Mouse (Mus musculus) hindbrain, embryonic 15.5 days (tissue): ENCODE measurements around the gene Ccdc34. TPM values are rescaled to one million over a fixed set of nuclear protein-coding genes. Genes with fewer than 3 reads are reported as not detected.
"Not testable (repeated sequence)": the region's sequence is repeated elsewhere in the genome, so short reads cannot be mapped to it uniquely, and the experiment has no call there.

Experiments used
- ATAC-seq: fragments of 200-750 bp; cut with Nextera tagmentation; 2 replicates; pipeline ENCODE4 v1.8.0; 2017; ENCODE audit warnings: low read depth, moderate number of reproducible peaks, moderate TSS enrichment; ENCODE audit not compliant: low FRiP score
- H3K27ac ChIP-seq: fragments of 300-500 bp; sonication (generic); replicated peaks from 2 replicates; pipeline ENCODE4 v1.5.1; 2015; ENCODE audit warnings: mild to moderate bottlenecking, inconsistent platforms
- H3K27me3 ChIP-seq: fragments of 300-500 bp; sonication (generic); 2 replicates; pipeline ENCODE4 v1.6.1; 2015; ENCODE audit warnings: control low read depth, inconsistent platforms
- H3K36me3 ChIP-seq: fragments of 300-500 bp; sonication (generic); 2 replicates; pipeline ENCODE4 v1.6.1; 2015; ENCODE audit warnings: control low read depth, inconsistent platforms
- H3K4me1 ChIP-seq: fragments of 300-500 bp; sonication (generic); replicated peaks from 2 replicates; pipeline ENCODE4 v1.6.1; 2015; ENCODE audit warnings: control low read depth, inconsistent platforms
- H3K4me2 ChIP-seq: fragments of 300-500 bp; sonication (generic); 2 replicates; pipeline ENCODE4 v1.6.1; 2015; ENCODE audit warnings: moderate library complexity, mild to moderate bottlenecking, inconsistent platforms
- H3K4me3 ChIP-seq: fragments of 300-500 bp; sonication (generic); 2 replicates; pipeline ENCODE4 v1.5.1; 2015; ENCODE audit warnings: mild to moderate bottlenecking, inconsistent platforms
- H3K9ac ChIP-seq: fragments of 300-500 bp; sonication (generic); 2 replicates; pipeline ENCODE4 v1.6.1; 2015; ENCODE audit warnings: inconsistent platforms
- H3K9me3 ChIP-seq: fragments of 300-500 bp; sonication (generic); 2 replicates; pipeline ENCODE4 v1.6.1; 2016; ENCODE audit warnings: control low read depth, inconsistent platforms
- WGBS: fragments of 180-500 bp; shearing (Covaris S2); methylation state at CpG from one replicate; pipeline ENCODE4 v1.1.7; 2015; 5-methylcytosine and 5-hydroxymethylcytosine counted together
- polyA plus RNA-seq: library from polyadenylated mRNA; unstranded; fragments of >200 nt; fragmentation: Nextera tagmentation; extraction: Ambion mirVana; gene quantifications from 2 replicates; pipeline ENCODE4 v1.2.1, GENCODE M21; 2015

The Ccdc34 gene
- polyA plus RNA-seq, 1 experiment from 2014 or later, result 29.5 TPM

DNA sequence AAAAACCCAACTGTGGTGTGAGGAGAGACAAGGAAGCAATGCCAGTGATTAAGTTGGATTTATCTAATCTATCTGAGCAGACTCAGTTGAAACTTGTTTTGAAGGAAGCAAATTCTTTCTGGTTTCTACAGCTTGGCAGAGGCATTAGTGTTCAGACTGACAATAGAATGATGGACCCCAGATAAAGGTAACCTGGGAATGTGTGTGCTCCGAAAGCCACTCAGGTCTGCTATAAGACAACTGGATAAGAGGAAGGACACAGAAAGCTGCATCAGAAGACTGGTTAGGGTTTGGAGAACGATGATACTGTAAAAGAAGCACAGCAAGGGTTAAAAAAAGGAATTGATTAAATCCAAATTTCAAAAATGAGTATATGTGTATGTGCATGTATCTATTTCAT, 111.8 kb downstream of the Ccdc34 start:
- Histone ChIP-seq H3K4me1 (no peaks in the 10 kb centered on the region), H3K4me2 (no peak overlapping the region), H3K27me3 (no peaks in the 10 kb centered on the region), H3K27ac (no peak overlapping the region), H3K9me3 (no peaks in the 10 kb centered on the region), H3K9ac (no peak overlapping the region), H3K4me3 (no peak overlapping the region), H3K36me3 (no peaks in the 10 kb centered on the region)
- no peak for ATAC-seq
- 85% methylated on average over 2 of the region's 2 CpGs for WGBS

DNA sequence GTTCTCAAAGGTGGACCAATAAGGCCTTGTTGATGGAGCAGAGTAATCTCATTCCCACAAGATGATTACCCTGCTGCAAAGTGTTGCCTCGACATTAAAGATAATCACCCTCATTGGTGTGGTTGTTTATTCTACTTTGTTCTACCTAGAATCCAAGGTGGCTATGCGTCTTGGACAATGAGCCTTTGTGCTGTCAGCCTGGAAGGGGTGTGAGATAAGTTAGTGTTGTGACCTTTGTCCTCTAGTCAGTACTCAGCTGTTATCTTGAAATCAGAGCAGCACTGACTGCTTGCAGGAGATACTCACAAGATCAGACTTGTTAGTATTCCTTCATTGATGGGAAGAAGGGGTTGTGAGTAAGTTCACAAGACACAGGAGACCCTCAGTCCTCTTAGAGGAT, 114.0 kb downstream of the Ccdc34 start:
- Histone ChIP-seq H3K9me3 (no peaks in the 10 kb centered on the region), H3K27me3 (no peaks in the 10 kb centered on the region), H3K4me1 (no peaks in the 10 kb centered on the region), H3K4me2 (no peak overlapping the region), H3K27ac (no peak overlapping the region), H3K9ac (no peak overlapping the region), H3K4me3 (no peak overlapping the region), H3K36me3 (no peaks in the 10 kb centered on the region)
- ATAC-seq, result no peak
- 63% methylated on average over 2 of the region's 2 CpGs for WGBS

DNA sequence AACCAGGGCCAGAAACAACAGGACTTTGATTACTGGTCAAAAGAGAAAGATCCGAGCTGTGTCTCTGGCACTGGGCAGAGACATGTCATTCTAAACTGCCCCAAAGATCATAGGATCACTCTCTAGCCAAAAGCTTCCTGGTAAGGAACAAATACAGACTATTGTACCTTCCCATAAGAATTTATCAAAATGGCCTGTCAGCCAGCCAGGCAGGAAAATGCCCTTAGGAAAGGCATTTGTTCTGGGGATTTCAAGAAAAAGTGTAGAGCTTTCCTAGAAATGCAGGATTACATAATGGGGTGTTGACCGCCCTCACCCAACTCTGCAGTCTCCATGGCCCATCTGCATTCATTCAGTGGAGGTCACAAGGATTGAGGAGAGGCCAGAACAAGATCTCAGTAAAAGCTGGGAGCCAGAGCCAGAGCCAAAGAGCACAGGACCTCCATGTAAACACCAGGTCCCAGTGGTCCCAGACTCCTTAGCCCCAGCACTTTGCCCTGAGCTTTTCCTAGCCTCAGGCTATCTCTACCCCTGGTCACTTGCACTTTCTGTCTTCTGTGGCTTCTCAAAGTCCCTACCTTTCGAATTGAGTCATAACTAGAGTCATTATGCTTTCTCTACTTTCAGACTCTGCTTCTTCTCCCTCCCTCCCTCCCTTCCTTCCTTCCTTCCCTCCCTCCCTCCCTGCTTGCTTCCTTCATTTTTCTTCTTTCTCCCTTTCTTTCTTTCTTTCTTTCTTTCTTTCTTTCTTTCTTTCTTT, 115.9 kb downstream of the Ccdc34 start:
- Histone ChIP-seq H3K9me3 (no peaks in the 10 kb centered on the region), H3K36me3 (no peaks in the 10 kb centered on the region), H3K27me3 (no peaks in the 10 kb centered on the region), H3K27ac (no peak overlapping the region), H3K9ac (no peak overlapping the region), H3K4me1 (no peaks in the 10 kb centered on the region), H3K4me2 (no peak overlapping the region), H3K4me3 (no peak overlapping the region)
- WGBS, result 81% methylated on average over 3 of the region's 3 CpGs
- no peak for ATAC-seq

DNA sequence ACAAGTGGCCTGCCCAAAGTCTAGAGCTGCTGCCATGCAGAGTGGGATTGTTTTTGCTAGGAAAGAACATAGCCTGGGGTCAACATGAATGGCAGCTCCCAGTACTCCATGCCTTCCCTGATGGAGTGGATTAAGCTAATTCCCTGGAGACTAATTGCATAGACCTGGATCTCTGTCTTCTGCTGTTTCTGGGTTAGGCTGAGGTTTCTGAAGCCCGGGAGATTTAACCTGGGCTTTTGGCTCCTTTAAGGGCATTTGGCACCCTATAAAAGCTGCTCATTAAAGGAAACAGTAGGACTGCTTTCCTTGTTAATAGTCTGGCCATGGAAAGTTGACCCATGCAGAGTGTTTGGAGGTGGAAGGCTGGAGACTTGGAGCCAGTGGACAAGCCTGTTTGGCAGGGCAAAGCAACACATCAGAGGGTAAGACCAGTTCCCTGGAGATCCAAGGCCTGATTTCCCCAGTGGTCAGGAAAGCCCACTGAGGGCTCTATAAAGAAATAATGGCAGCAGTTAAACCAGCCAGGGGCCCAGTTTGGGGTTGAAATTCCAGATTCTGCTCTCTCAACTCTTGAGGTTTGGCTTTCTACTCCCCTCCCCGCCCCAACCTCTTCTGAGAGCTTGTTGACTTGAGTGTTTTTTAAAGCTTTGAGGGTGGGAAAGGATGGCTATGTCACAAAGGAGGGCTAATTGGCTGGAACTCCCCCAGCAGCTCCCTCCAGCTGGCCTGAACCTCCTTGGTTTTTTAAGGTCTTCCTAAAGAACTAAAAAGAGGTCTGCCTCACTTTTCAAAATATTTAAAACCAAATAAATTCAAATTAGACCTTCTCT, 117.4 kb downstream of the Ccdc34 start:
- H3K4me1 ChIP-seq, result no peaks in the 10 kb centered on the region
- WGBS, result 75% methylated on average over 2 of the region's 2 CpGs
- no peaks in the 10 kb centered on the region for H3K9me3 ChIP-seq
- no peak overlapping the region for H3K9ac ChIP-seq
- no peaks in the 10 kb centered on the region for H3K27me3 ChIP-seq
- H3K4me2 ChIP-seq, result no peak overlapping the region
- no peak overlapping the region for H3K27ac ChIP-seq
- no peaks in the 10 kb centered on the region for H3K36me3 ChIP-seq
- no peak for ATAC-seq
- no peak overlapping the region for H3K4me3 ChIP-seq

DNA sequence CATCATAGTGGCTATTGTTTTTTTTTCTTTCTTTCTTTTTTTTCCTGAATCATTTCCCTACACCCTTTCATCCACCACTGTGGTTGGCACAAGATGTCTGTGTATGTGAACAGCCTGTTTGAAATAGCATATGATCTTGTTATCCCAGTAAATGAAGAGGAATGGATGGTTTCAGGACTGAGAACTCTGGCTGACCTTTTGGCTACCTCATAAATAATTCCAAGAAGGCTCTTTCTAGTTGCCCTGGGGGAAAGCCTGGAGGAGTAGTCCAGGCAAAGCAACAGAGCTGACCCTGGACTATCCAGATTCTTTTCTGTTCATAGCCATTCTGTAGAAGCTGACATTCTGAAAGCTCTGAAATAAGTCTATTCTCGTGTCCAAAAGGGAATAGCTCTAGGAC, 119.7 kb downstream of the Ccdc34 start:
- ATAC-seq, result no peak
- no peak overlapping the region for H3K9ac ChIP-seq
- H3K4me3 ChIP-seq, result no peak overlapping the region
- WGBS, result 78% methylated on average over 1 of the region's 1 CpGs
- no peaks in the 10 kb centered on the region for H3K36me3 ChIP-seq
- no peak overlapping the region for H3K4me2 ChIP-seq
- no peaks in the 10 kb centered on the region for H3K4me1 ChIP-seq
- H3K27ac ChIP-seq, result no peak overlapping the region
- no peaks in the 10 kb centered on the region for H3K9me3 ChIP-seq
- no peaks in the 10 kb centered on the region for H3K27me3 ChIP-seq

DNA sequence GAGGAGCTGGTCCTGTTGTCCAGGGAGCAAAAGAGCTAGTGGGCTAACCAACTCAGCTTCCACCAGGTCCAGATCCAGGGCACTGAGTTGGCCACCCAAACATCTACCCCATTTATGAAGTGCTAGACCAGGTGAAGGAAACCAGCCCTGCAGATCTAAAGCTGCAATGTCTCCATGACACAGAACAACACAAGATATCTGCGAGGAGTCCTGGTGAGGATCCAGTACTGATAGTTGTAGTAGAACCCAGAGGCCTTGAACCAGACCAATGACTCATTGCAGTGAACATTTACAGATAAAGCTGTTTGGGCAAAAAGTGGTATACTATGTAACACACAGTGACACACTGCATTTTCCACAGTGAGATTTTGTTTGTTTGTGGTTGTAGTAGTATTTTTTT, 120.5 kb downstream of the Ccdc34 start:
- H3K27ac ChIP-seq, result no peak overlapping the region
- no peak for ATAC-seq
- H3K36me3 ChIP-seq, result no peaks in the 10 kb centered on the region
- no peaks in the 10 kb centered on the region for H3K9me3 ChIP-seq
- no peak overlapping the region for H3K4me3 ChIP-seq
- H3K4me2 ChIP-seq, result no peak overlapping the region
- H3K4me1 ChIP-seq, result no peaks in the 10 kb centered on the region
- H3K9ac ChIP-seq, result no peak overlapping the region
- 93% methylated on average over 1 of the region's 1 CpGs for WGBS
- H3K27me3 ChIP-seq, result no peaks in the 10 kb centered on the region

DNA sequence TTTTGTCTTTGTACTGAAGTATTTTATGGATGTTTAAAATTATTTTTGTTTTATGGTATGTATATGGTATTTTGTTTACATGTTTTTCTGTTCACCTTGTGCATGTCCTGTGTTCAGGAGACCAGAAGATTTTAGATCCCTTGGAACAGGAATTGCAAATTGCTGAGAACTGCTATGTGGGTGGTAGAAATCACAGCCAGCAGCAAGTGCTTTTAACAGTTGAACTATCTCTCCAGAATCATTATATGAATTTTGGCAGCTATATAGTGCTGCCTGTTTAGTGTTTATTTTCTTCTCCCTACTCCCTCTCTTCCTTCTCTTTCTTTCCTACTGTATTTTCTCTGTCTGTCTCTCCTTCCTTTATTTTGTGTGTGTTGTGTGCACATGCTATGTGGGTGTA, 130.4 kb downstream of the Ccdc34 start:
- not testable (repeated sequence) for ATAC-seq, H3K4me3 ChIP-seq, H3K27ac ChIP-seq, H3K4me1 ChIP-seq, H3K9me3 ChIP-seq, H3K9ac ChIP-seq, H3K27me3 ChIP-seq, H3K4me2 ChIP-seq, H3K36me3 ChIP-seq

DNA sequence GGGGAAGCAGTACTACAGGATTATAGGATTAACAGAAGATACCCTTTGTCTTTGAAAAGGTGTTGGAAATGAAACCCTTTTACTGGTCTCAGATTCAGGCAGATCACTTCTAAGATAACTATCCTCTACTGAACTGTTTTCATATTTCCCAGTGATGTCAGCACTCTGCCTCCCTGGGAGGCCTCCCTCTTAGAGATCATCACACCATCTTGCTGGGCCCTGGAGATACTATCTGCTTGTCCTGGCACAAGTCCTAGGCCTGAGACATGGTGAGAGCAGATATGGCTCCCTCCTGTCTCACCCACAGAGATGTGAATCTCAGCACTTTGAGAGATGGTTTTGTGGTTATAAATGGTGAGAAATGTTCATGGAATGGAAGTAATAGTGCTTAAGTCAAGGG, 131.6 kb downstream of the Ccdc34 start:
- ATAC-seq, result no peak
- Histone ChIP-seq H3K9me3 (no peaks in the 10 kb centered on the region), H3K4me2 (no peak overlapping the region)

DNA sequence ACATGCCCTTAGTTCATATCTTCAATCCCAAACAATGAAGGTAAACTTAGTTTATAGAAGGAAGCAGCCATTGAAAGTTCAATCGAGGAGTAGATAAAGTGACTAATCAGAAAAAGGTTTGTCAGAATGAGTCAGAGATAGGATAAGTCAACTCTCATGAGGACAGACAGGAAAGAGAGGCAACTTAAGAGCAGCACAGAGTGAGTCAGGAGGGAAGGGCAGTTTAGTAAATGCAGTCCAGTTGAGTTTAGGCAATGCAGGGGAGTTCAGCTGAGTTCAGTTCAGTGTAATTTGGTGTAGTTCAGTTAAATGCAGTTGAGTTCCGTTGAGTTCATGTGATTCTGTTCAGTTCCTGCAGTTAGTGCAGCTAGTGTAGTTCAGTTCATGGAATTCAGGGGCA, 138.7 kb downstream of the Ccdc34 start:
- Histone ChIP-seq H3K27me3 (no peaks in the 10 kb centered on the region), H3K4me2 (no peak overlapping the region), H3K9me3 (no peaks in the 10 kb centered on the region), H3K36me3 (no peaks in the 10 kb centered on the region), H3K9ac (no peak overlapping the region), H3K4me3 (no peak overlapping the region), H3K27ac (no peak overlapping the region), H3K4me1 (no peaks in the 10 kb centered on the region)
- no peak for ATAC-seq
- WGBS, result 91% methylated on average over 2 of the region's 2 CpGs

More for the DNA sequence above, 131.6 kb downstream of the Ccdc34 start:
- Histone ChIP-seq H3K4me3 (no peak overlapping the region), H3K27me3 (no peaks in the 10 kb centered on the region), H3K27ac (no peak overlapping the region), H3K36me3 (no peaks in the 10 kb centered on the region), H3K4me1 (no peaks in the 10 kb centered on the region), H3K9ac (no peak overlapping the region)

DNA sequence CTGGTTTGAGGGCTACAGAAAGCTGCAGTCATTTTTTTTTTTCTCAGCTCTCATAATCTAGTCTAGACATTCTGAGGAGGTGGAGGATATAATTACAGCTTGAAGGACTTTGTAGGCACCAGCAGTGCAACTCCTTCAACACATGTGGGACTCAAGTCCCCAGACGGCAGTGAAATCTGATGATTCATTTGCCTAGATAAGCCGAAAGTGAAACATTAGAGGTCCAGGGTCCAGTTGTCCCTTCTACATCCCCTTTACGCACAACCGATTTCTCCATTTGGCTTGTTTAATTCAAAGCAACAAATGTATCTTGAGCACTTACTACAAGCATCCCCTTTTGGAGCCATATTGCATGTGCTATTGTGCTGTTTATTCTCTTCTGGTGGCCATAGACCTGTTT, 147.4 kb downstream of the Ccdc34 start:
- no peaks in the 10 kb centered on the region for H3K9me3 ChIP-seq
- 94% methylated on average over 4 of the region's 4 CpGs for WGBS
- no peaks in the 10 kb centered on the region for H3K27me3 ChIP-seq
- no peak overlapping the region for H3K4me3 ChIP-seq
- H3K4me1 ChIP-seq, result no peaks in the 10 kb centered on the region
- H3K27ac ChIP-seq, result no peak overlapping the region
- no peak for ATAC-seq
- H3K4me2 ChIP-seq, result no peak overlapping the region
- H3K9ac ChIP-seq, result no peak overlapping the region
- H3K36me3 ChIP-seq, result no peaks in the 10 kb centered on the region

DNA sequence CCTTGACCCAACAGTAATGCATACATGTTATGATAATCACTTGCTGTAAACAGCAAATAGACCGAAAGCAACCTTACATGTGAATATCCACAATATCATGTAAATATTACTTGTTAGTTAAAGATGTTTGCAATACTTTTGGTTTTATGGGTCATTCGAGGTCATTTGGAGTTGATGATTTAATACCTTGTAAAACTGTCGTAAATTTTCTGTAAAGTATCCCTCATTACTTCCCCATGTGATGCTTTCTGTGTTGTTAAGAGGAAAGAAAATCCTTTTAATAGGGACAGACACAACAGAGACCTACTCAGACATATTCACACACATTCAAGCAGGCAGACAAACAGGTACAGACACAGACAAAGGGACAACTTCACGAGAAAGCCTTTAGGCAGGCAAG, 150.1 kb downstream of the Ccdc34 start:
- 85% methylated on average over 4 of the region's 4 CpGs for WGBS
- Histone ChIP-seq H3K4me3 (no peak overlapping the region), H3K9me3 (no peaks in the 10 kb centered on the region)

DNA sequence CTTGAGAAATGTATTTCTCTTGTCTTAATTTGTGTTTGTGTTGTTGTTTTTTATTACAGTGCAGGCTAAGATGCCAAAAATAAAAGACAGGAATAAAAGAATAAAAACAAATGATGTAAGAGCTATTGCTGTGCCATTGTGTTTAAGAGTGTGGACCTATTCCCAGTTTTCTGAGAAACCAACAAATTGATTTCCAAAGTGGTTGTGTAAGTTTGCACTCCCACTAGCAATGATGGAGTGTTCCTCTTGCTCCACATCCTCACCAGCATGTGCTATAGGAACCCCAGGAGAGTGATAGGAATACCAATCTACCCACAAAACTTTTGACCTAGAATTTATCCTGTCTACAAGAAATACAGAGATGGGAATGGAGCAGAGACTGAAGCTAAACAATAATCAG, 150.7 kb downstream of the Ccdc34 start:
- H3K9me3 ChIP-seq, result no peaks in the 10 kb centered on the region
- no peaks in the 10 kb centered on the region for H3K27me3 ChIP-seq
- no peak overlapping the region for H3K4me2 ChIP-seq
- H3K9ac ChIP-seq, result no peak overlapping the region
- no peak overlapping the region for H3K4me3 ChIP-seq
- ATAC-seq, result no peak
- H3K36me3 ChIP-seq, result no peaks in the 10 kb centered on the region
- H3K27ac ChIP-seq, result no peak overlapping the region
- H3K4me1 ChIP-seq, result peaks cover 2% of the 10 kb centered on the region

More for the DNA sequence above, 150.1 kb downstream of the Ccdc34 start:
- Histone ChIP-seq H3K4me2 (no peak overlapping the region), H3K9ac (no peak overlapping the region), H3K27me3 (no peaks in the 10 kb centered on the region), H3K36me3 (no peaks in the 10 kb centered on the region), H3K27ac (no peak overlapping the region), H3K4me1 (no peaks in the 10 kb centered on the region)
- ATAC-seq, result no peak
